Mouse (Mus musculus) midbrain, embryonic 10.5 days (tissue): ENCODE data around the gene Prom1. TPM values are rescaled to one million over a fixed set of nuclear protein-coding genes. Genes with fewer than 3 reads are reported as not detected.

Experiments used
- DNase-seq: peaks from one replicate; pipeline ENCODE4 v3.0.0-alpha.2; 2017; ENCODE audit warnings: low spot score
- H3K27ac ChIP-seq: fragments of 300-500 bp; sonication (generic); replicated peaks from 2 replicates; pipeline ENCODE4 v1.5.1; 2016; ENCODE audit warnings: mild to moderate bottlenecking
- H3K27me3 ChIP-seq: fragments of 300-500 bp; sonication (generic); 2 replicates; pipeline ENCODE4 v1.6.1; 2016; ENCODE audit warnings: low read depth, mild to moderate bottlenecking; ENCODE audit not compliant: poor library complexity, severe bottlenecking
- H3K36me3 ChIP-seq: fragments of 300-500 bp; sonication (generic); 2 replicates; pipeline ENCODE4 v1.6.1; 2016; ENCODE audit warnings: mild to moderate bottlenecking, moderate library complexity
- H3K4me1 ChIP-seq: fragments of 300-500 bp; sonication (generic); 2 replicates; pipeline ENCODE4 v1.6.1; 2016
- H3K4me3 ChIP-seq: fragments of 300-500 bp; sonication (generic); 2 replicates; pipeline ENCODE4 v1.5.1; 2016; ENCODE audit warnings: mild to moderate bottlenecking, moderate library complexity
- H3K9me3 ChIP-seq: fragments of 300-500 bp; sonication (generic); replicated peaks from 2 replicates; pipeline ENCODE4 v1.6.1; 2016; ENCODE audit warnings: mild to moderate bottlenecking
- WGBS: fragments of 180-500 bp; shearing (Covaris S2); methylation state at CpG from one replicate; pipeline ENCODE4 v1.1.7; 2016; 5-methylcytosine and 5-hydroxymethylcytosine counted together
- polyA plus RNA-seq: library from polyadenylated mRNA; unstranded; fragments of >200 nt; fragmentation: Nextera tagmentation; extraction: Ambion mirVana; gene quantifications from 2 replicates; pipeline ENCODE4 v1.2.1, GENCODE M21; 2016

Gene Prom1
- polyA plus RNA-seq, 1 experiment from 2014 or later = 173 TPM

GRCm38 (mm10) chr5:43948111-43948743 lies 153.6 kb downstream of the Prom1 start:
- Histone ChIP-seq H3K27ac (peak overlapping the region; percentile 68), H3K27me3 (peaks cover 14% of the 10 kb centered on the region; the same call in 1 of the 2 replicates), H3K4me3 (peak overlapping the region; percentile 54), H3K36me3 (no peaks in the 10 kb centered on the region), H3K9me3 (no peaks in the 10 kb centered on the region), H3K4me1 (peaks cover 20% of the 10 kb centered on the region)
- 4% methylated on average over 27 of the region's 27 CpGs for WGBS
- peak; percentile 61 for DNase-seq

GRCm38 (mm10) chr5:43947330-43947977 lies 154.4 kb downstream of the Prom1 start:
- Histone ChIP-seq H3K4me1 (peaks cover 20% of the 10 kb centered on the region), H3K4me3 (peak overlapping the region; percentile 54), H3K27me3 (peaks cover 14% of the 10 kb centered on the region; the same call in 1 of the 2 replicates), H3K9me3 (no peaks in the 10 kb centered on the region), H3K36me3 (no peaks in the 10 kb centered on the region), H3K27ac (peak overlapping the region; percentile 68)
- WGBS = 43% methylated on average over 9 of the region's 9 CpGs
- no peak for DNase-seq

Other genes with a start within 250 kb of the Prom1 start
- 6.4 and 6.6 TPM in 2 replicates for gene Cd38, start 233.5 kb downstream of the Prom1 start, polyA plus RNA-seq
- gene Gm7879, start 188.9 kb downstream of the Prom1 start, polyA plus RNA-seq = 1.0 TPM in 1 of 2 replicates, not detected in the other
- 0.11 and 0.43 TPM in 2 replicates for gene Fgfbp1, start 120.3 kb downstream of the Prom1 start, polyA plus RNA-seq
- 22.9 and 25.0 TPM in 2 replicates for gene Tapt1, start 124.6 kb upstream of the Prom1 start, polyA plus RNA-seq